Mouse (Mus musculus) limb, embryonic 10.5 days (tissue): Measurements from ENCODE around the gene Tpst2. TPM values are rescaled to one million over a fixed set of nuclear protein-coding genes. Genes with fewer than 3 reads are reported as not detected.

Source experiments
- DNase-seq: peaks from one replicate; pipeline ENCODE4 v3.0.0-alpha.2; 2017; ENCODE audit warnings: low spot score
- H3K27ac ChIP-seq: fragments of 300-500 bp; sonication (generic); 2 replicates; pipeline ENCODE4 v1.5.1; 2016; ENCODE audit warnings: mild to moderate bottlenecking
- H3K27me3 ChIP-seq: fragments of 300-500 bp; sonication (generic); 2 replicates; pipeline ENCODE4 v1.6.1; 2016; ENCODE audit warnings: low read depth, mild to moderate bottlenecking; ENCODE audit not compliant: poor library complexity, severe bottlenecking
- H3K36me3 ChIP-seq: fragments of 300-500 bp; sonication (generic); 2 replicates; pipeline ENCODE4 v1.6.1; 2016; ENCODE audit warnings: mild to moderate bottlenecking, moderate library complexity
- H3K4me1 ChIP-seq: fragments of 300-500 bp; sonication (generic); 2 replicates; pipeline ENCODE4 v1.6.1; 2016
- H3K4me3 ChIP-seq: fragments of 300-500 bp; sonication (generic); 2 replicates; pipeline ENCODE4 v1.5.1; 2016; ENCODE audit warnings: mild to moderate bottlenecking, moderate library complexity
- H3K9me3 ChIP-seq: fragments of 300-500 bp; sonication (generic); replicated peaks from 2 replicates; pipeline ENCODE4 v1.6.1; 2016; ENCODE audit warnings: mild to moderate bottlenecking
- WGBS: fragments of 180-500 bp; shearing (Covaris S2); methylation state at CpG from one replicate; pipeline ENCODE4 v1.1.7; 2016; 5-methylcytosine and 5-hydroxymethylcytosine counted together
- polyA plus RNA-seq: library from polyadenylated mRNA; unstranded; fragments of >200 nt; fragmentation: Nextera tagmentation; extraction: Ambion mirVana; gene quantifications from 2 replicates; pipeline ENCODE4 v1.2.1, GENCODE M21; 2016

Tpst2 gene
- polyA plus RNA-seq, 1 experiment from 2014 or later: 38.0 TPM

- peaks cover 30% of the 10 kb centered on the region; the same call in 1 of the 2 replicates for H3K27me3 ChIP-seq
- WGBS: 90% methylated on average over 16 of the region's 16 CpGs
- H3K4me1 ChIP-seq: peaks cover 37% of the 10 kb centered on the region
Measured at GRCm38 (mm10) chr5:112259862-112260650, 16.4 kb upstream of the Tpst2 start.

GRCm38 (mm10) chr5:112260818-112261217 lies 15.7 kb upstream of the Tpst2 start:
- peaks cover 23% of the 10 kb centered on the region; the same call in 1 of the 2 replicates for H3K27me3 ChIP-seq
- H3K36me3 ChIP-seq: no peaks in the 10 kb centered on the region
- H3K27ac ChIP-seq: no peak overlapping the region
- no peak for DNase-seq
- whole genome bisulfite sequencing: 87% methylated on average over 3 of the region's 3 CpGs
- peaks cover 37% of the 10 kb centered on the region for H3K4me1 ChIP-seq
- no peaks in the 10 kb centered on the region for H3K9me3 ChIP-seq
- H3K4me3 ChIP-seq: no peak overlapping the region

More at GRCm38 (mm10) chr5:112259862-112260650, 16.4 kb upstream of the Tpst2 start:
- Histone ChIP-seq H3K36me3 (no peaks in the 10 kb centered on the region), H3K27ac (no peak overlapping the region), H3K9me3 (no peaks in the 10 kb centered on the region), H3K4me3 (no peak overlapping the region)
- DNase-seq: no peak

GRCm38 (mm10) chr5:112264099-112264498 lies 12.4 kb upstream of the Tpst2 start:
- DNase-seq: no peak
- WGBS: 89% methylated on average over 7 of the region's 7 CpGs
- Histone ChIP-seq H3K4me3 (no peak overlapping the region), H3K4me1 (peaks cover 13% of the 10 kb centered on the region), H3K36me3 (no peaks in the 10 kb centered on the region), H3K27me3 (peaks cover 46% of the 10 kb centered on the region), H3K27ac (no peak overlapping the region), H3K9me3 (no peaks in the 10 kb centered on the region)

GRCm38 (mm10) chr5:112265110-112265509 lies 11.4 kb upstream of the Tpst2 start:
- no peak overlapping the region for H3K4me3 ChIP-seq
- H3K9me3 ChIP-seq: no peaks in the 10 kb centered on the region
- no peak for DNase-seq
- H3K27ac ChIP-seq: peak overlapping the region; percentile 14; the same call in 1 of the 2 replicates
- WGBS: 88% methylated on average over 5 of the region's 5 CpGs
- no peaks in the 10 kb centered on the region for H3K36me3 ChIP-seq
- H3K27me3 ChIP-seq: peaks cover 52% of the 10 kb centered on the region
- H3K4me1 ChIP-seq: peaks cover 17% of the 10 kb centered on the region

GRCm38 (mm10) chr5:112265515-112265914 lies 11.0 kb upstream of the Tpst2 start:
- peak; percentile 59 for DNase-seq
- Histone ChIP-seq H3K9me3 (no peaks in the 10 kb centered on the region), H3K27ac (peak overlapping the region; percentile 14; the same call in 1 of the 2 replicates), H3K27me3 (peaks cover 52% of the 10 kb centered on the region), H3K4me3 (peak overlapping the region; percentile 15), H3K4me1 (peaks cover 17% of the 10 kb centered on the region), H3K36me3 (no peaks in the 10 kb centered on the region)
- WGBS: 9% methylated on average over 10 of the region's 10 CpGs

GRCm38 (mm10) chr5:112266011-112266777 lies 10.3 kb upstream of the Tpst2 start:
- Histone ChIP-seq H3K27ac (peak overlapping the region; percentile 14; the same call in 1 of the 2 replicates), H3K36me3 (no peaks in the 10 kb centered on the region), H3K4me1 (peaks cover 18% of the 10 kb centered on the region), H3K9me3 (no peaks in the 10 kb centered on the region), H3K27me3 (peaks cover 52% of the 10 kb centered on the region), H3K4me3 (peak overlapping the region; percentile 15)
- WGBS: 58% methylated on average over 9 of the region's 9 CpGs
- no peak for DNase-seq

- WGBS: 73% methylated on average over 24 of the region's 24 CpGs
- H3K36me3 ChIP-seq: no peaks in the 10 kb centered on the region
- H3K27ac ChIP-seq: no peak overlapping the region
- no peak for DNase-seq
- peaks cover 47% of the 10 kb centered on the region for H3K27me3 ChIP-seq
- no peak overlapping the region for H3K4me3 ChIP-seq
- no peaks in the 10 kb centered on the region for H3K9me3 ChIP-seq
- peaks cover 27% of the 10 kb centered on the region for H3K4me1 ChIP-seq
Measured at GRCm38 (mm10) chr5:112270764-112271541, 5.5 kb upstream of the Tpst2 start.

- 74% methylated on average over 2 of the region's 2 CpGs for WGBS
- no peak for DNase-seq
- H3K27ac ChIP-seq: no peak overlapping the region
- no peak overlapping the region for H3K4me3 ChIP-seq
- H3K4me1 ChIP-seq: peaks cover 38% of the 10 kb centered on the region
- peaks cover 34% of the 10 kb centered on the region for H3K27me3 ChIP-seq
- H3K9me3 ChIP-seq: no peaks in the 10 kb centered on the region
- no peaks in the 10 kb centered on the region for H3K36me3 ChIP-seq
Measured at GRCm38 (mm10) chr5:112272934-112273333, 3.6 kb upstream of the Tpst2 start.

- 48% methylated on average over 2 of the region's 2 CpGs for WGBS
- H3K36me3 ChIP-seq: no peaks in the 10 kb centered on the region
- H3K27ac ChIP-seq: no peak overlapping the region
- no peaks in the 10 kb centered on the region for H3K9me3 ChIP-seq
- peaks cover 24% of the 10 kb centered on the region for H3K27me3 ChIP-seq
- peaks cover 46% of the 10 kb centered on the region for H3K4me1 ChIP-seq
- no peak overlapping the region for H3K4me3 ChIP-seq
- no peak for DNase-seq
Measured at GRCm38 (mm10) chr5:112273746-112274463, 2.6 kb upstream of the Tpst2 start.

- H3K36me3 ChIP-seq: no peaks in the 10 kb centered on the region; the same call in 1 of the 2 replicates
- no peak for DNase-seq
- H3K4me1 ChIP-seq: peaks cover 53% of the 10 kb centered on the region
- peaks cover 11% of the 10 kb centered on the region for H3K27me3 ChIP-seq
- no peaks in the 10 kb centered on the region for H3K9me3 ChIP-seq
- H3K4me3 ChIP-seq: peak overlapping the region; percentile 82
- 52% methylated on average over 4 of the region's 4 CpGs for WGBS
- no peak overlapping the region for H3K27ac ChIP-seq
Measured at GRCm38 (mm10) chr5:112275021-112275804, 1.3 kb upstream of the Tpst2 start.

GRCm38 (mm10) chr5:112276907-112277348 lies 437 bp downstream of the Tpst2 start:
- Histone ChIP-seq H3K27ac (peak overlapping the region; percentile 91), H3K9me3 (no peaks in the 10 kb centered on the region), H3K27me3 (no peaks in the 10 kb centered on the region), H3K4me3 (peak overlapping the region; percentile 82), H3K36me3 (no peaks in the 10 kb centered on the region; the same call in 1 of the 2 replicates), H3K4me1 (peaks cover 62% of the 10 kb centered on the region)
- WGBS: 1% methylated on average over 24 of the region's 24 CpGs
- DNase-seq: no peak
